Mouse (Mus musculus): ENCODE measurements around the gene Dcaf15. TPM values are rescaled to one million over a fixed set of nuclear protein-coding genes. Genes with fewer than 3 reads are reported as not detected.

Gene Dcaf15
- total RNA-seq (2021): 10 to 100 TPM; 30.4 to 33.8 TPM

GRCm38 (mm10) chr8:84104697-84105609 lies at the start of gene Dcaf15:
TSS of gene Dcaf15 (minus strand) at chr8:84104768.
- DNase-seq (ENCODE audit: extremely low spot score in 1 of 2, low spot score in 2 of 2): peak; percentile 99
- intact Hi-C loops (cut with DNase I): loop anchor here (10.0 kb wide), 1 partner anchor 70 kb away; no protein-coding TSS in a partner anchor

- no peak for DNase-seq (ENCODE audit: extremely low spot score in 1 of 2, low spot score in 2 of 2)
- intact Hi-C loops (cut with DNase I): no loop called here
These were observed 44.6 kb upstream of the Dcaf15 start for GRCm38 (mm10) chr8:84149181-84149580.

GRCm38 (mm10) chr8:84148531-84148850 lies 43.9 kb upstream of the Dcaf15 start:
- intact Hi-C loops (cut with DNase I): no loop called here
- DNase-seq (ENCODE audit: extremely low spot score in 1 of 2, low spot score in 2 of 2): peak in 1 of 2 experiments; percentile 41

GRCm38 (mm10) chr8:84147769-84148530 lies 43.4 kb upstream of the Dcaf15 start, which contains the start of the genes Cc2d1a and 4930432K21Rik:
TSS of gene Cc2d1a (minus strand) at chr8:84147936.
TSS of gene 4930432K21Rik (plus strand) at chr8:84148025.
- DNase-seq (ENCODE audit: extremely low spot score in 1 of 2, low spot score in 2 of 2): peak; percentile 94 to 95
- intact Hi-C loops (cut with DNase I): no loop called here

- DNase-seq (ENCODE audit: extremely low spot score in 1 of 2, low spot score in 2 of 2): peak in 1 of 2 experiments; percentile 61
- intact Hi-C loops (cut with DNase I): no loop called here
These were observed 42.8 kb upstream of the Dcaf15 start for GRCm38 (mm10) chr8:84147324-84147766.

GRCm38 (mm10) chr8:84144636-84145245 lies 40.2 kb upstream of the Dcaf15 start:
- DNase-seq (ENCODE audit: extremely low spot score in 1 of 2, low spot score in 2 of 2): no peak
- intact Hi-C loops (cut with DNase I): no loop called here

- intact Hi-C loops (cut with DNase I): no loop called here
These were observed 36.3 kb upstream of the Dcaf15 start for GRCm38 (mm10) chr8:84140838-84141237.

GRCm38 (mm10) chr8:84137848-84138247 lies 33.3 kb upstream of the Dcaf15 start:
- no peak for DNase-seq (ENCODE audit: extremely low spot score in 1 of 2, low spot score in 2 of 2)
- intact Hi-C loops (cut with DNase I): loop anchor here (5.0 kb wide), 1 partner anchor 41 kb away; no protein-coding TSS in a partner anchor

More at GRCm38 (mm10) chr8:84140838-84141237, 36.3 kb upstream of the Dcaf15 start:
- no peak for DNase-seq (ENCODE audit: extremely low spot score in 1 of 2, low spot score in 2 of 2)

GRCm38 (mm10) chr8:84132225-84132624 lies 27.7 kb upstream of the Dcaf15 start:
- intact Hi-C loops (cut with DNase I): no loop called here
- no peak for DNase-seq (ENCODE audit: extremely low spot score in 1 of 2, low spot score in 2 of 2)

GRCm38 (mm10) chr8:84130806-84131205 lies 26.2 kb upstream of the Dcaf15 start:
- intact Hi-C loops (cut with DNase I): no loop called here
- DNase-seq (ENCODE audit: extremely low spot score in 1 of 2, low spot score in 2 of 2): peak in 1 of 2 experiments; percentile 40

- intact Hi-C loops (cut with DNase I): no loop called here
- no peak for DNase-seq (ENCODE audit: extremely low spot score in 1 of 2, low spot score in 2 of 2)
These were observed 23.7 kb upstream of the Dcaf15 start for GRCm38 (mm10) chr8:84128277-84128676.

- no peak for DNase-seq (ENCODE audit: extremely low spot score in 1 of 2, low spot score in 2 of 2)
- intact Hi-C loops (cut with DNase I): no loop called here
These were observed 22.8 kb upstream of the Dcaf15 start for GRCm38 (mm10) chr8:84127202-84127901.

- no peak for DNase-seq (ENCODE audit: extremely low spot score in 1 of 2, low spot score in 2 of 2)
- intact Hi-C loops (cut with DNase I): no loop called here
These were observed 22.2 kb upstream of the Dcaf15 start for GRCm38 (mm10) chr8:84126742-84127141.

GRCm38 (mm10) chr8:84125656-84126055 lies 21.1 kb upstream of the Dcaf15 start, which contains the start of gene Podnl1:
TSS of gene Podnl1 (plus strand) at chr8:84125989.
- DNase-seq (ENCODE audit: extremely low spot score in 1 of 2, low spot score in 2 of 2): peak in 1 of 2 experiments; percentile 47
- intact Hi-C loops (cut with DNase I): no loop called here

- intact Hi-C loops (cut with DNase I): no loop called here
- DNase-seq (ENCODE audit: extremely low spot score in 1 of 2, low spot score in 2 of 2): no peak
These were observed 17.6 kb upstream of the Dcaf15 start for GRCm38 (mm10) chr8:84122151-84122550.

GRCm38 (mm10) chr8:84115646-84116045 lies 11.1 kb upstream of the Dcaf15 start:
- DNase-seq (ENCODE audit: extremely low spot score in 1 of 2, low spot score in 2 of 2): no peak
- intact Hi-C loops (cut with DNase I): no loop called here

- no peak for DNase-seq (ENCODE audit: extremely low spot score in 1 of 2, low spot score in 2 of 2)
- intact Hi-C loops (cut with DNase I): loop anchor here (10.0 kb wide), 1 partner anchor 72 kb away; no protein-coding TSS in a partner anchor
These were observed 1.9 kb upstream of the Dcaf15 start for GRCm38 (mm10) chr8:84106216-84107040.
